Mouse (Mus musculus) intestine, postnatal 0 days (tissue): Measurements from ENCODE around the gene Slc41a2. TPM values are rescaled to one million over a fixed set of nuclear protein-coding genes. Genes with fewer than 3 reads are reported as not detected.

Experiments used
- ATAC-seq: fragments of 200-750 bp; cut with Nextera tagmentation; 2 replicates; pipeline ENCODE4 v1.8.0; 2017; ENCODE audit warnings: mild to moderate bottlenecking, moderate TSS enrichment, moderate library complexity
- H3K27ac ChIP-seq: fragments of 300-500 bp; sonication (generic); 2 replicates; pipeline ENCODE4 v1.5.1; 2014; ENCODE audit warnings: mild to moderate bottlenecking, low read depth, low read length, moderate library complexity
- H3K27me3 ChIP-seq: fragments of 300-500 bp; sonication (generic); replicated peaks from 2 replicates; pipeline ENCODE4 v1.6.1; 2014; ENCODE audit warnings: low read length, mixed read lengths; ENCODE audit not compliant: control insufficient read depth, insufficient read depth
- H3K36me3 ChIP-seq: fragments of 300-500 bp; sonication (generic); 2 replicates; pipeline ENCODE4 v1.6.1; 2014; ENCODE audit warnings: mild to moderate bottlenecking, moderate library complexity; ENCODE audit not compliant: control insufficient read depth, insufficient read depth
- H3K4me1 ChIP-seq: fragments of 300-500 bp; sonication (generic); replicated peaks from 2 replicates; pipeline ENCODE4 v1.6.1; 2014; ENCODE audit warnings: antibody characterized with exemption, low read length, mixed read lengths; ENCODE audit not compliant: control insufficient read depth, insufficient read depth
- H3K4me2 ChIP-seq: fragments of 300-500 bp; sonication (generic); replicated peaks from 2 replicates; pipeline ENCODE4 v1.6.1; 2014; ENCODE audit warnings: low read depth, mild to moderate bottlenecking, moderate library complexity
- H3K4me3 ChIP-seq: fragments of 300-500 bp; sonication (generic); 2 replicates; pipeline ENCODE4 v1.5.1; 2014; ENCODE audit warnings: low read depth, low read length
- H3K9ac ChIP-seq: fragments of 300-500 bp; sonication (generic); 2 replicates; pipeline ENCODE4 v1.6.1; 2014; ENCODE audit warnings: mild to moderate bottlenecking, low read depth, low read length
- H3K9me3 ChIP-seq: fragments of 300-500 bp; sonication (generic); 2 replicates; pipeline ENCODE4 v1.6.1; 2016; ENCODE audit warnings: mixed run types; ENCODE audit not compliant: control insufficient read depth
- CTCF ChIP-seq: sonication (generic); IDR thresholded peaks from 2 replicates; pipeline ENCODE4 v1.5.1; 2016; ENCODE audit warnings: low read depth, mild to moderate bottlenecking, control low read depth, antibody characterized with exemption, moderate library complexity
- WGBS: fragments of 180-500 bp; shearing (Covaris S2); extraction: QIAGEN DNeasy Blood & Tissue Kit; methylation state at CpG from one replicate; pipeline ENCODE4 v1.1.7; 2014; 5-methylcytosine and 5-hydroxymethylcytosine counted together
- polyA plus RNA-seq: library from polyadenylated mRNA; unstranded; fragments of >200 nt; fragmentation: Nextera tagmentation; extraction: Ambion mirVana; gene quantifications from 2 replicates; pipeline ENCODE4 v1.2.1, GENCODE M21; 2015

The Slc41a2 gene
- polyA plus RNA-seq, 1 experiment from 2014 or later: 1.9 TPM

DNA sequence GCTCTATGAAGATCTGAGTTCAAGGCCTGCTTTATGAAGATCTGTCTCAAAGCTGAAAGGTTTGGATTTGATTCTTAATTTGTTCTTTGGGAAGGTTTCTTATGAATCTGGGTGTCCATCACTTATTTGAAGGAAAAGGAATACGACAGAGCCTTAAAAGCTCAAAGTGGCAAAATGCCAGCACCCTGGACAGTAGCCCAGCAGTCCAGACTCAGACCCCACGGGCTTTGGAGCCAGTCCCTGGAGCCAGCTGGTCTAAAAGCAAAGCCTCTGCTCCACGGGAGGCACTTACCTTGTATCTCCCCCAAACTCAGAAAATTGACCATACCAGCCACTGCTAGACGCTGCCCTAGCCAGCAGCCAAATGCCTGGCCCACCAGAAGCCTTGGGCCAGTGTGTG is 103.3 kb downstream of the Slc41a2 start:
- Histone ChIP-seq H3K9me3 (no peaks in the 10 kb centered on the region), H3K4me2 (no peak overlapping the region), H3K4me3 (no peak overlapping the region), H3K36me3 (no peaks in the 10 kb centered on the region), H3K9ac (no peak overlapping the region), H3K27ac (no peak overlapping the region), H3K4me1 (no peaks in the 10 kb centered on the region), H3K27me3 (no peaks in the 10 kb centered on the region)
- 53% methylated on average over 4 of the region's 4 CpGs for WGBS
- no peak for ATAC-seq
- no peak for TF ChIP-seq CTCF

DNA sequence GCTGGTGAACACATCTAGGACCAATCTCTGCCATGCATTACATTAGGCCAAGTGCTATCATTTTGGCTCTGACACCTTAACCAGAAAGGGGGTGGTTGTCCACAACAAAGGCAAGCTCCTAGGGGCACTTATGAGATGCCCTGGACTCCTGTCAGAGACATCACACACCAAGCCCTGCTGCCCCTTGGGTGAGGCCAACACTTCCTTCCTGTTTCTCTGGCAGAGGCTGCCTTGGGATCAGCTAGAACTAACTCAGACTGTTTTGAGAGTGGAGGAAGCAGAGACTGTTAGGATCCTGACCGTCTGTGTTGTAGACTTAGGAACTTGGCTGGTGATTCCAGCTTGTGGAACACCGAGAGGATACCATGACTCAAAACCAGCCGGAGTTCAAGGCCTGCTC is 103.7 kb downstream of the Slc41a2 start:
- Histone ChIP-seq H3K9me3 (no peaks in the 10 kb centered on the region), H3K4me3 (no peak overlapping the region), H3K4me1 (no peaks in the 10 kb centered on the region), H3K4me2 (no peak overlapping the region), H3K27me3 (no peaks in the 10 kb centered on the region), H3K9ac (no peak overlapping the region), H3K36me3 (no peaks in the 10 kb centered on the region), H3K27ac (no peak overlapping the region)
- TF ChIP-seq CTCF: no peak
- ATAC-seq: no peak
- WGBS: 77% methylated on average over 3 of the region's 3 CpGs

DNA sequence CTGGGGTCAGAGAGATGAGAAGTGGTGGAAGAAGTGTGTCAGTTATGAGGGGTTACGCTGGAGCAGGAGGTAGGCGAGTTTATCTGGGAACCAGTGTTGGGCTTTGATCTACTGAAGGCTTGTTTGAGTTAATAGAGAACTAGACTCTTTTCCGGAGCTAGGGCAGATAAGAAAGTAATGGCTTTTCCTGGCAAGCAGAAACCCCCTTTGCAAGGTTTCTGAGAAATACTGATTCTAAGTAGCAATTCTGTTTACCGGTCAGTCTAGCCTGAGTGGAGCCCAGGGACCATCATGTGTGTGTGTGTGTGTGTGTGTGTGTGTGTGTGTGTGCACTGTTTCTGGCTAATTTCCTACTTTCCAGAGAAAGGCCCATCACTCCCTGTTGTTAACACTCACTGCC is 109.1 kb downstream of the Slc41a2 start:
- H3K27me3 ChIP-seq: no peaks in the 10 kb centered on the region
- H3K27ac ChIP-seq: no peak overlapping the region
- no peaks in the 10 kb centered on the region for H3K4me1 ChIP-seq
- WGBS: 37% methylated on average over 4 of the region's 4 CpGs
- no peak overlapping the region for H3K4me2 ChIP-seq
- ATAC-seq: no peak
- TF ChIP-seq CTCF: no peak
- H3K9me3 ChIP-seq: no peaks in the 10 kb centered on the region
- H3K36me3 ChIP-seq: no peaks in the 10 kb centered on the region
- H3K9ac ChIP-seq: no peak overlapping the region
- H3K4me3 ChIP-seq: no peak overlapping the region

DNA sequence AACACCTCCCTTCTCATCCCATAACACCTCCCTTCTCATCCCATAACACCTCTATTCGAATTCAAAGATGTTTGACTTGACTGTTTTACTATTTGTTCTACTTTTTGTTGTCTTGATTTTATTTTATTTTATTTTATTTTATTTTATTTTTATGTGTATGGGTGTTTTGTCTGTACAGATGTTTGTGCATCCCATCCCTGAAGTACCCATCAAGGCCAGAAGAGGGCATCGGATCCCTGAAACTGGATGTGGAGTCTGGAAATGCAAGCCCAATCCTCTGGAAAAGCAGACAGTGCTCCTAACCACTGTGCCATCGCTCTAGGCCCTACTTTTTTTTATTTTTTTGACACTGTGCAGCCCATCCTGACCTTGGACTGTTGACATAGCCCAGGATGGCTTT is 112.7 kb downstream of the Slc41a2 start:
- ATAC-seq: no peak
- 48% methylated on average over 3 of the region's 3 CpGs for whole genome bisulfite sequencing

DNA sequence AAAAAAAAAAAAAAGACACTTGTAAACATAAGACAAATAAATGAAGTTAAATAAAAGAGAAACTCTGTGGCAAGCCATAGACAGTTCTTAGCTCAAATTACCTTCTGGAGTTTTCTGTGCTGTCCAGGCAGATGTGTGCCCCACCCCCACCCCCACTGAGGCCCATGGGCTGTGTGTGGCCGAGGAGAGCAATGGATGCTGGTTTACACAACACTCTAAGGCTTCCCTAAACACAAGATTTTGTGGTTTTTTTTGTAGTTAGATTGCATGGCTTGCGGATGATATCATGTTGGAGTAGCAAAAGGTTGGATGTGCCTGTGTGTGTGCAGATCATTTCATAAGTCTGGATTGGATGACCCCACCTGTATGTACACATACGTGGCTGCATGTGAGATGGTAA is 116.8 kb downstream of the Slc41a2 start:
- Histone ChIP-seq H3K27ac (no peak overlapping the region), H3K36me3 (no peaks in the 10 kb centered on the region), H3K4me1 (no peaks in the 10 kb centered on the region), H3K9ac (no peak overlapping the region), H3K4me3 (no peak overlapping the region), H3K27me3 (no peaks in the 10 kb centered on the region), H3K9me3 (no peaks in the 10 kb centered on the region), H3K4me2 (no peak overlapping the region)
- no peak for TF ChIP-seq CTCF
- WGBS: 68% methylated on average over 3 of the region's 3 CpGs
- ATAC-seq: no peak

More for the DNA sequence above, 112.7 kb downstream of the Slc41a2 start:
- H3K4me1 ChIP-seq: no peaks in the 10 kb centered on the region
- H3K36me3 ChIP-seq: no peaks in the 10 kb centered on the region
- H3K4me3 ChIP-seq: no peak overlapping the region
- H3K27me3 ChIP-seq: no peaks in the 10 kb centered on the region
- H3K9ac ChIP-seq: no peak overlapping the region
- no peak overlapping the region for H3K27ac ChIP-seq
- H3K9me3 ChIP-seq: no peaks in the 10 kb centered on the region
- peak; percentile 72 for TF ChIP-seq CTCF
- H3K4me2 ChIP-seq: no peak overlapping the region

DNA sequence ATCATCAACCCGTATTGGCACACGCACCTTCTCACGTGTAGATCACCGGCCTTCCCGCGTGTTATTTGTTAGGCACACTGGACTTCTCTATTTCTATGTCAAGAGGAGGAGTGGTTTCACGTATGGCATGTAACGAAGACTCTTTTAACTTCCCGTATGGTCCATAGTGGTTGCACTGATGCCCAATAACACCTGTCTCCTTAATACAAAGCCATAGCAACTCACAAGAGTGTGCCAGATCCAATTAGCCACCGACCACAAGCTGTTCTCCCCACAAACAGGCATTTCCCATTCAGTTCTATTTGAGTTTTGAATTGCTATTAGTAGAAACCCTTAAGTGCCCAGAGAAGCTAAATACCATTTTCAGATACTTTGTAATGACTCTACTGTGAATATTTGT is 117.5 kb downstream of the Slc41a2 start:
- Histone ChIP-seq H3K4me2 (no peak overlapping the region), H3K4me3 (no peak overlapping the region), H3K27ac (no peak overlapping the region), H3K36me3 (no peaks in the 10 kb centered on the region), H3K9me3 (no peaks in the 10 kb centered on the region), H3K4me1 (no peaks in the 10 kb centered on the region), H3K27me3 (no peaks in the 10 kb centered on the region), H3K9ac (no peak overlapping the region)
- TF ChIP-seq CTCF: no peak
- WGBS: 87% methylated on average over 10 of the region's 10 CpGs
- no peak for ATAC-seq

DNA sequence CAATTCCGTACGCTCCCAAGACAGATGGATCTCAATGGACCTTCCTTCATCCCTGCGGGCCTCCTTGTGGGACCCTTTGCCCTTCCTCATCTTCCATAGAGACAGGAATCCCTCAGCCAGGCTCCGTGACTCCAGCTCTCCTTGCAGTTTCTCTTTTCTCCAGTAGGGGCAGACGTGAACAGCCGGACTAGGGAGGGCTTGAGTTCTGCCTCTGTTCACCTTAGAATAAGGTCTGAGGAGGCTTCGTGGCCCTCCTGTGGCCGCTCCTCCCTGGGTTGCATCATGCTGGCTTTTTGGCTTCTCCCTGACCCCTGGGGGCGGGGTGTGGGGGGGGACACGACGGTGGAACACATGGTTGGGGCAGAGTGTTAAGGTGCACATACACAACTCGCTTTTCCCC is 118.0 kb downstream of the Slc41a2 start:
- H3K36me3 ChIP-seq: no peaks in the 10 kb centered on the region
- H3K4me2 ChIP-seq: no peak overlapping the region
- H3K4me1 ChIP-seq: no peaks in the 10 kb centered on the region
- no peak overlapping the region for H3K4me3 ChIP-seq
- H3K9ac ChIP-seq: no peak overlapping the region
- no peaks in the 10 kb centered on the region for H3K27me3 ChIP-seq
- no peak for ATAC-seq
- peak; percentile 87 for TF ChIP-seq CTCF
- H3K27ac ChIP-seq: no peak overlapping the region
- WGBS: 31% methylated on average over 12 of the region's 12 CpGs
- no peaks in the 10 kb centered on the region for H3K9me3 ChIP-seq
